Mouse (Mus musculus) stomach, embryonic 15.5 days (tissue): ENCODE data around the gene Ube2s. TPM values are rescaled to one million over a fixed set of nuclear protein-coding genes. Genes with fewer than 3 reads are reported as not detected.
"Not testable (repeated sequence)": the region's sequence is repeated elsewhere in the genome, so short reads cannot be mapped to it uniquely, and the experiment has no call there.

Experiments
- ATAC-seq: fragments of 200-750 bp; cut with Nextera tagmentation; 2 replicates; pipeline ENCODE4 v1.8.0; 2017; ENCODE audit warnings: low read depth, moderate number of reproducible peaks, moderate TSS enrichment; ENCODE audit not compliant: insufficient read depth, low FRiP score
- H3K27ac ChIP-seq: fragments of 300-500 bp; sonication (generic); 2 replicates; pipeline ENCODE4 v1.5.1; 2015; ENCODE audit warnings: mild to moderate bottlenecking, inconsistent platforms
- H3K27me3 ChIP-seq: fragments of 300-500 bp; sonication (generic); replicated peaks from 2 replicates; pipeline ENCODE4 v1.6.1; 2015; ENCODE audit warnings: inconsistent platforms
- H3K36me3 ChIP-seq: fragments of 300-500 bp; sonication (generic); 2 replicates; pipeline ENCODE4 v1.6.1; 2015; ENCODE audit warnings: inconsistent platforms
- H3K4me1 ChIP-seq: fragments of 300-500 bp; sonication (generic); 2 replicates; pipeline ENCODE4 v1.6.1; 2015; ENCODE audit warnings: inconsistent platforms
- H3K4me2 ChIP-seq: fragments of 300-500 bp; sonication (generic); 2 replicates; pipeline ENCODE4 v1.6.1; 2015; ENCODE audit warnings: mild to moderate bottlenecking, inconsistent platforms
- H3K4me3 ChIP-seq: fragments of 300-500 bp; sonication (generic); replicated peaks from 2 replicates; pipeline ENCODE4 v1.5.1; 2015; ENCODE audit warnings: inconsistent platforms
- H3K9ac ChIP-seq: fragments of 300-500 bp; sonication (generic); 2 replicates; pipeline ENCODE4 v1.6.1; 2015; ENCODE audit warnings: inconsistent platforms
- H3K9me3 ChIP-seq: fragments of 300-500 bp; sonication (generic); 2 replicates; pipeline ENCODE4 v1.6.1; 2016; ENCODE audit warnings: inconsistent platforms
- WGBS: fragments of 180-500 bp; shearing (Covaris S2); methylation state at CpG from one replicate; pipeline ENCODE4 v1.1.7; 2015; 5-methylcytosine and 5-hydroxymethylcytosine counted together
- polyA plus RNA-seq: library from polyadenylated mRNA; unstranded; fragments of >200 nt; fragmentation: Nextera tagmentation; extraction: Ambion mirVana; gene quantifications from 2 replicates; pipeline ENCODE4 v1.2.1, GENCODE M21; 2015

Ube2s gene
- polyA plus RNA-seq, 1 experiment from 2014 or later, result 315 TPM

DNA sequence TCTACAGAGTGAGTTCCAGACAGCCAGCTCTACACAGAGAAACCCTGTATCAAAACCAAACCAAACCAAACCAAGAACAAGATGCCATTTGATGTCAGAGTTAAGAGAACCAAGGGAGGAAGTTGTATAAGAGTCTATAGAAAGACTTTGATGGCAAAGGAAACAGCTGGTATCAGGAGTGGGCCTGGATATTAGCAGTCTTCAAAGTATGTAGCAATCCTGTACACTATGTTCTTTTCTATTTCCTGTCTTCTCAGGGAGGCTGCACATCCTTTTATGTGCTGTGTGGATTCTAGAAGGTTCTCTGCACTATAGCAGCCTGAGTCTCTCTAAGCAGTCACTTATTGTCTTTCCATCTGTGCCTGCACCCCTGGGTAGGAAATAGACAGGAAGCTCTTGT is 4.2 kb upstream of the Ube2s start:
- H3K27me3 ChIP-seq, result no peaks in the 10 kb centered on the region
- no peak overlapping the region for H3K4me2 ChIP-seq
- ATAC-seq, result no peak
- no peaks in the 10 kb centered on the region for H3K9me3 ChIP-seq
- no peak overlapping the region for H3K27ac ChIP-seq
- peaks cover 6% of the 10 kb centered on the region; the same call in 1 of the 2 replicates for H3K4me1 ChIP-seq
- H3K36me3 ChIP-seq, result no peaks in the 10 kb centered on the region
- H3K9ac ChIP-seq, result no peak overlapping the region
- no peak overlapping the region for H3K4me3 ChIP-seq

DNA sequence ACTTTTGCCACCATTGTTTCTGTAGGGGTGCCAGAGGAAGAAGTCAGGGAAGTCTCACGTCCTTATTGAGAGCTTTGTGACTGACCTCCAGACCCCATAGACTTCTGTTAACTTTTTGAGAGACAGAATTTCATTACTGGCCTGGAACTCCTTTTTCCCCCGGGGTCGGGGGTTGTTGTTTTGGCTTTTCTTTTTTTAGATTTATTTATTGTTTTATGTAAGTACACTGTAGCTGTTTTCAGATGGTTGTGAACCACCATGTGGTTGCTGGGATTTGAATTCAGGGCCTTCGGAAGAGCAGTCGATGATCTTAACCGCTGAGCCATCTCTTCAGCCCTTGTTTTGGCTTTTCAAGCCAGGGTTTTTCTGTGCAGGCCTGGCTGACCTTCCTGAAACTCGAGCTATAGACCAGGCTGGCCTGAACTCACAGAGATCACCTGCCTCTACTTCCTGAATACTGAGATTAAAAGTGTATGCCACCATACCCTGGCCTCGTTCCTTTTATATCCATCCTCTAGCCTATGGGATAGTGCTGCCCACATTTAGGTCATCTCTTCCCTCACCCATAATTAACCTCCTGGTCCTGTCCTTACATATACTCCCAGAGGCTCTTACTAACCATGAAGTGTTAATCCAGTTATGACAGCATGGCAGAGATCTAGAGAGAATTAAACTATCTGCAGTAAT is 858 bp upstream of the Ube2s start:
- Histone ChIP-seq H3K9ac (peak overlapping the region; percentile 27; the same call in 1 of the 2 replicates), H3K4me3 (peak overlapping the region; percentile 86), H3K36me3 (peaks cover 10% of the 10 kb centered on the region; the same call in 1 of the 2 replicates), H3K27ac (peak overlapping the region; percentile 90), H3K9me3 (no peaks in the 10 kb centered on the region), H3K4me2 (peak overlapping the region; percentile 64), H3K27me3 (no peaks in the 10 kb centered on the region), H3K4me1 (peaks cover 26% of the 10 kb centered on the region)
- 19% methylated on average over 8 of the region's 8 CpGs for WGBS
- ATAC-seq, result no peak

DNA sequence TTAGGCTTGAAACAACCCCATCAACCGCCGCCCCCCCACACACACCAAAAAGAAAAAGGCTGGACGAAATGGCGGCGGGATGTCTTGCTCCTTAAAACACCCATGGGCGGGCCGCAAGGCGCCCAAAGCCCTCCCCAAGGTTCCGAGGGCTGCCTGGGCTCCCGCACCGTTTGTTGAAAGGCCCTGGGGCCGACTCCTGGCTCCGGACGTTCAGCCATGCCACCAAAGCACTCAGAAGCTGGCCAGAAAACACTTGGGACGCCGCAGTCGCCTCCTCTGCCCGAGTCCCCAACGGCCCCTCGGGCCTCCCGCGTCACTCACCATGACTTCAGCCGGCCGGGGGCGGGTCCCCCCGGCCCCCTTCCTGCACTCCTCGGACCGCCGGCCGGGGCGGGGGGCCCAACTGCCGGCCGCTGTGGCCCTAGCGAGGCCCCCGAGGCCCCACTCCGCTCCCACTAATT is 518 bp downstream of the Ube2s start:
- peak overlapping the region; percentile 73 for H3K4me2 ChIP-seq
- ATAC-seq, result no peak; the same call in 1 of the 2 replicates
- H3K4me3 ChIP-seq, result peak overlapping the region; percentile 86
- H3K36me3 ChIP-seq, result peaks cover 20% of the 10 kb centered on the region
- peak overlapping the region; percentile 97 for H3K9ac ChIP-seq
- no peaks in the 10 kb centered on the region for H3K9me3 ChIP-seq
- H3K27ac ChIP-seq, result peak overlapping the region; percentile 99
- whole genome bisulfite sequencing, result under 1% methylated on average over 29 of the region's 36 CpGs
- peaks cover 26% of the 10 kb centered on the region for H3K4me1 ChIP-seq
- H3K27me3 ChIP-seq, result no peaks in the 10 kb centered on the region

DNA sequence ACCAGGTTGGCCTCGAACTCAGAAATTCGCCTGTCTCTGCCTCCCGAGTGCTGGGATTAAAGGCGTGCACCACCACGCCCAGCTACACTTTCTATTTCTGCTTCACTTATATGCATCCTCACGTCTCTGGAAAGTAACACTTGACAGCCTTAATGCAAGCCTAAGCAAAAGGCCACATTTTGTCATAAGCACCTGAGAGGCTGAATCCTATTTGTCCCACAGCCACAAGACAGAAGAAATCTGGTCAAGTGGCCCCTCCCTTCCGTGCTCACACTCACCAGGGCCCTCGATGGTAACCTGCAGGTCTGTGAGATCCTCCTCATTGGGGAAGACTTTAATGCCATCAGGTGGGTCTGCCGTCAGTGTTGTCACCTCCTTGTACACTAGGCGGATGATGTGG is 1.3 kb downstream of the Ube2s start:
- H3K27ac ChIP-seq, H3K9me3 ChIP-seq, ATAC-seq, H3K27me3 ChIP-seq: not testable (repeated sequence)
- H3K4me2 ChIP-seq, result peak overlapping the region; percentile 73
- H3K4me1 ChIP-seq, result peaks cover 26% of the 10 kb centered on the region
- H3K9ac ChIP-seq, result peak overlapping the region; percentile 97
- peaks cover 25% of the 10 kb centered on the region for H3K36me3 ChIP-seq
- peak overlapping the region; percentile 86 for H3K4me3 ChIP-seq
- 28% methylated on average over 10 of the region's 10 CpGs for WGBS

DNA sequence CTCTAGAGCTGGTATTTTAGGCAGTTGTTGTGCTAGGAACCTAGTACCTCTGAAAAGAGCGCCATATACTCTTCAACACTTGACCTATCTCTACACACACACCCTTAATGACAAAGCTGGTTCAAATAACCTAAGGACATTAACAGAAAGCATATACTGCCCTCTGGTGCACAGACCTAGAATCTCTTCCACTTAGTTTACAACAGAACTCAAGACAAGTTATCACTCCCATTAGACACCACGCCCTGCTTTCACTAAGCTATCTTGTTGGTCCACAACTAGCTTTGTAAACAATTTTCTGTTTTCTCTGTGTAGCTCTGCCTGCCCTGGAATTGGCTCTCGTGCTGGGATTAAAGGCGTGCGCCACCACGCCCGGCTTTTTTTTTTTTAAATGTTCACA is 5.7 kb downstream of the Ube2s start:
- ATAC-seq, result peak; percentile 71; the same call in 1 of the 2 replicates
- Histone ChIP-seq H3K27me3 (no peaks in the 10 kb centered on the region), H3K36me3 (peaks cover 25% of the 10 kb centered on the region), H3K4me3 (no peak overlapping the region), H3K9me3 (no peaks in the 10 kb centered on the region), H3K9ac (no peak overlapping the region), H3K4me2 (no peak overlapping the region), H3K27ac (no peak overlapping the region), H3K4me1 (peaks cover 20% of the 10 kb centered on the region)
- WGBS, result 84% methylated on average over 7 of the region's 7 CpGs

DNA sequence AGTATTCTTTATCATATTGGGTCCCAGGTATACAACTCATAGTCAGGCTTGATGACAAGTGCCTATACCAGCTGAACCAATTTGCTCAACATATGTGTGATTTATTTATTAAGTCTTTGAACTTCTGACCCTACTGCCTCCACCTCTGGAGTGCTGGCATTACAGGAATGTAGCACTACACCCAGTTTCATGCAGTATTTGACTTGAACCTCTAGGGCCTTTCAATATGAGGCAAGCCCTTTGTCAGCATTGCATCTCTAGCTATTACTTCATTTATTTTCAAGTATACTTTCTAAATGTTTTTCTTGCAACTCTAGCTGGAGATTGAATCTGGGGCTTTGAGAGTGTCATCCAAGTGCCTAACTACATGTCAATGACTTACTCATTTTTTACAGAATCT is 10.1 kb downstream of the Ube2s start:
- ATAC-seq, result no peak
- Histone ChIP-seq H3K36me3 (peaks cover 13% of the 10 kb centered on the region), H3K9me3 (no peaks in the 10 kb centered on the region), H3K4me3 (no peak overlapping the region), H3K9ac (no peak overlapping the region), H3K27ac (no peak overlapping the region), H3K27me3 (no peaks in the 10 kb centered on the region), H3K4me1 (no peaks in the 10 kb centered on the region), H3K4me2 (no peak overlapping the region)

DNA sequence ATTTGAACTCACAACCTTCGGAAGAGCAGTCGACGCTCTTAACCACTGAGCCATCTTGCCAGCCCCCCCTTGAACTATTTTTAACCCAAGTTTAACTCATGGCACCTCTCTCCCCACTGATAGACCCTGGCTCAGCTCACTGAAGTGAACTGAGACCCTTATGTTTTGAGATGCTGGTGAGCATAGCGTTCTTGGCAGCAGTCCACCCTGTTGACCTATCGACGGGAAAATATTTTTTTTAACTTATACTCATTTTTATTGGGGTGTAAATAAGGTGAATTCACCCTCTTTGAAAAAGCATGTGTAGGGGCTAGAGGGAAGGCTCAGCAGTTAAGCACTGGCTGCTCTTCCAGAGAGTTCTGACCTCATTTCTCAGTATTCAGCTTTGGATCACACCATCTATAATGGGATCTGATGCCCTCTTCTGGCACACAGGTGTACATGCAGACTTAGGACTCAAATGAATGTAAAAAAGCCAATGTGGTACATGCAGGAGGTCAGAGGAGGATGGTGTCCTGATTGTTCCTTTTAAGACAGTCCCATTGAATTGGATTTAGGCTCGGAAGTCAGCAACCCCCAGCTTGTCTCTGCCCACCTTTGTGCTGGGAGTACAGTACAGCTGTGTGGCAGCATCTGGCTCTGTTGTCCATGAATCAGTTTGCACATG is 16.5 kb downstream of the Ube2s start:
- no peak overlapping the region for H3K4me2 ChIP-seq
- H3K36me3 ChIP-seq, result peaks cover 27% of the 10 kb centered on the region
- no peaks in the 10 kb centered on the region for H3K9me3 ChIP-seq
- no peak for ATAC-seq
- no peak overlapping the region for H3K27ac ChIP-seq
- H3K27me3 ChIP-seq, result no peaks in the 10 kb centered on the region
- H3K4me1 ChIP-seq, result peaks cover 13% of the 10 kb centered on the region; the same call in 1 of the 2 replicates
- 72% methylated on average over 7 of the region's 7 CpGs for WGBS
- no peak overlapping the region for H3K9ac ChIP-seq
- no peak overlapping the region for H3K4me3 ChIP-seq

DNA sequence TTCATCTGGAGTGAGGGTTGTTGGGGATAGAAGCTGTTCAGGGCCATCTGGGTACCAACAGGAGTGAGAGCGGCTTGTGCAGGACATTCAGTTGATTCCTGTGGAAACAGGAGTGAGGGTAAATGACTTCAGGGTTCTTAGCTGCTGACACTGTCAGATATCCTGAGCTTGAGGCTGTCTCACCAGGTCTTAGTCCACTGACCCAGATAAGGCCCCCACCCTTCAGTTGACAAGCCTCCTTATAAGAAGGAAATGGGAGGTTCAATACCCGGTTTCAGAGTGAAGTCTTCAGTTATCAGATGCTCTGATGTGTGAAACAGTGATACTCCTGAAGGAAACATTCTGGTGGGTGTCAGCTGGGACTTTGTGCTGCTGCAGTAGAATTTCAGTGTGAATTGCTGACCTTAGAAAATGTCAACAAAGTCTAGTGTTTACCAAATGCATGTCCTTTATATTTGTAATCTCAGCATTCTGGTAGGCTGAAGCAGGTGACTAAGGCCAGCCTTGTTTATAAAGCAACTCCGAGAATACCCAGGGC is 17.7 kb downstream of the Ube2s start:
- Histone ChIP-seq H3K36me3 (peaks cover 27% of the 10 kb centered on the region), H3K4me1 (peaks cover 13% of the 10 kb centered on the region; the same call in 1 of the 2 replicates), H3K27me3 (no peaks in the 10 kb centered on the region), H3K4me2 (peak overlapping the region; percentile 71), H3K27ac (no peak overlapping the region), H3K9ac (no peak overlapping the region), H3K9me3 (no peaks in the 10 kb centered on the region), H3K4me3 (no peak overlapping the region)
- WGBS, result 69% methylated on average over 3 of the region's 3 CpGs
- no peak for ATAC-seq

DNA sequence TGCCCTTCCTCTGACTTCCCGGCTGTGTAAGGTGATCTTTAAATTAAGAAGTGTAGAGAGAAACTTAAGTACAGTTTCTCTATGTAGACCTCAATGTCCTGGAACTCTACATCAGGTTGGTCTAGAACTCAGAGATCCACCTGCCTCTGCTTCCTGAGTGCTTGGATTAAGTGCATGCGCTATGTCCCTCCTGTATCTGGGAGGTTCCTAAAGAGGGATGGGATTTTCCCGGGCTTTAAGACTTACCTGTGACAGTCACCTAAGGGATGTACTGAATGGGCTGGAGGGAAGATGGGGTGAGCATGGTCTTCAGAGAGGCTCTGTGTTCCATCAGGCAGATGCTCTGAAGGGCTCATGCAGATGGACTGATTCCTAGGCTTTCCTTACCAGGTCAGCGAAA is 18.7 kb downstream of the Ube2s start:
- peak overlapping the region; percentile 84 for H3K4me3 ChIP-seq
- ATAC-seq, result no peak
- peak overlapping the region; percentile 71 for H3K4me2 ChIP-seq
- 35% methylated on average over 4 of the region's 4 CpGs for WGBS
- H3K9me3 ChIP-seq, result no peaks in the 10 kb centered on the region
- H3K36me3 ChIP-seq, result peaks cover 26% of the 10 kb centered on the region
- H3K9ac ChIP-seq, result peak overlapping the region; percentile 99
- H3K27me3 ChIP-seq, result no peaks in the 10 kb centered on the region
- H3K4me1 ChIP-seq, result peaks cover 13% of the 10 kb centered on the region; the same call in 1 of the 2 replicates
- 0 out of 2 replicates have a peak overlapping the region, but pooled peaks have one; percentile 88 for H3K27ac ChIP-seq

DNA sequence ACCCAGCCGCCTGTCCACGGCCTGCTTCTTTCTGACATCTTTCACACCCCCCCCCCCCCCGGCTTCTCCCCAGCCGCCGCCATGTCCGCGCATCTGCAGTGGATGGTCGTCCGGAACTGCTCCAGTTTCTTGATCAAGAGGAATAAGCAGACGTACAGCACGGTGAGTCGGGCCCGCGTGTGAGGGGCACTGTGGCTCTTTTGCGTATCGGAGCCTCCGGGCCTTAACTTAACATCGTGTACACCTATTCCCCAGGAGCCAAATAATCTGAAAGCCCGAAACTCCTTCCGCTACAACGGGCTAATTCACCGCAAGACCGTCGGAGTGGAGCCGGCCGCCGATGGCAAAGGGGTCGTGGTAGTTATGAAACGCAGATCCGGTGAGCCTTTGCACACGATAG is 19.1 kb downstream of the Ube2s start:
- H3K4me2 ChIP-seq, result peak overlapping the region; percentile 71
- H3K9me3 ChIP-seq, H3K27me3 ChIP-seq, ATAC-seq: not testable (repeated sequence)
- H3K36me3 ChIP-seq, result peaks cover 23% of the 10 kb centered on the region
- WGBS, result under 1% methylated on average over 31 of the region's 31 CpGs
- H3K4me3 ChIP-seq, result peak overlapping the region; percentile 84
- H3K9ac ChIP-seq, result peak overlapping the region; percentile 99
- H3K4me1 ChIP-seq, result peaks cover 13% of the 10 kb centered on the region; the same call in 1 of the 2 replicates
- peak overlapping the region; percentile 88 for H3K27ac ChIP-seq

DNA sequence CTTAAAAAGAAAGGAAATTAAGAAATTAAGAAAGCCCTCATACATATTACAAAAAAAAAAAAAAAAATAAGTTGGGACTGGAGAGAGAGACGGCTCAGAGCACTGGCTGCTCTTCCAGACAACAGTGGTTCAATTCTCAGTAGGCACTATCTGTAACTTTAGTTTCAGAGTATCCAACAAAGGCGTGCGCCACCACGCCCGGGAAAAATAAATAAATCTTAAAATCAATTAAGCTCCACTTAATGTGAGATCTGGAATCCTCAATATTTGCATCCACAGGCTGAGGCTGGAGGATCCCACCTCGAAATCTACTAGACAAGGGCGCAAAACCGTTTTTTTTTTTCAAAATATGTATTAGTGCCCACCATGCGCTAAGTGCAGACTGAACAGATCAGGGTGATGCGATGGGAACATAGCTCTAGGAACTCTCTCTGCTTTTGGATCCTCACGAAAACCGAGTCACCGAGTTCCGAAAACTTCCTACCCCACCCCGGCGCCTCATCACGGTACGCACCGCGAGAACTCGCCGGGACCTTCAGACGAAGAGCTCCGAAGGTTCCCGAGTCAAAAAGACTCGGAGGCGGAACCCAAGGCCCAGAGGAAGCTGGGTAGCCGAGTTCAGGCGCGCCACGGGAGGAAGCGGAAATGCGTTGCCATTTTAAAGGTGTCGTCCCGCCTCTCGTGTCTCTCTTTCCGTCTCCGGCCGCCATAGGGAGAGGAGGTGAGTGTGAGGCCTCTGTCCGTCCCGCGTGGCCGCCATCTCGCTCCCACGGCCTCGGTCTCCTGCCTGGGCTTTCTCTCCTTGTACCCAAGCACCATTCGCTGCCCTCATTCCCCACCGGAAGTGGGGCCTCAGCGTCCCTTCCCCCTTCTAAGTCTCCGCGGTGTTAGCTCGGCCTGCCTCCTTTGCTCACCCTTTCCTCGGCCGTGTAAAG is 19.8 kb downstream of the Ube2s start, which contains the start of gene Rpl28:
Rpl28 (plus strand) TSS at position 597 of the 935 bp plus-strand sequence.
- Histone ChIP-seq H3K27me3 (no peaks in the 10 kb centered on the region), H3K9me3 (no peaks in the 10 kb centered on the region), H3K27ac (peak within 1 kb of the TSS; percentile 97), H3K9ac (peak within 1 kb of the TSS; percentile 99), H3K4me2 (peak within 1 kb of the TSS; percentile 71), H3K4me1 (peaks cover 13% of the 10 kb centered on the region; the same call in 1 of the 2 replicates), H3K4me3 (peak within 1 kb of the TSS; percentile 84), H3K36me3 (peaks cover 23% of the 10 kb centered on the region)
- ATAC-seq, result peak; percentile 95
- WGBS, result under 1% methylated on average over 54 of the region's 54 CpGs
